Mouse (Mus musculus) activated CD4-positive, CD25-positive, alpha-beta regulatory T cell, adult 9 weeks (primary cell): ENCODE results near the gene Pnmal2. TPM values are rescaled to one million over a fixed set of nuclear protein-coding genes. Genes with fewer than 3 reads are reported as not detected.

Source experiments
- polyA plus RNA-seq: library from polyadenylated mRNA; unstranded; fragments of 100-300 nt; shearing (Covaris generic); gene quantifications from one replicate; pipeline ENCODE4 v1.2.1, GENCODE M21; 2017

The Pnmal2 gene
- polyA plus RNA-seq, result not detected

GRCm38 (mm10) chr7:16944061-16944807, at the start of gene Pnmal2:
Gene Pnmal2, plus strand, starts transcription at chr7:16944682.

GRCm38 (mm10) chr7:16906281-16906680, 38.2 kb upstream of the Pnmal2 start, which contains the start of gene Ptgir:
Gene Ptgir, plus strand, starts transcription at chr7:16906490.

GRCm38 (mm10) chr7:16924037-16924834, 20.2 kb upstream of the Pnmal2 start, which contains the start of gene Calm3:
Gene Calm3, minus strand, starts transcription at chr7:16924114.

GRCm38 (mm10) chr7:16959539-16960187, 15.2 kb downstream of the Pnmal2 start, which contains the start of gene Pnmal1:
Gene Pnmal1, plus strand, starts transcription at chr7:16959679.

GRCm38 (mm10) chr7:16982859-16983568, 38.5 kb downstream of the Pnmal2 start, which contains the start of gene Gm42372:
Gene Gm42372, plus strand, starts transcription at chr7:16983086.

GRCm38 (mm10) chr7:16992451-16992807, 47.9 kb downstream of the Pnmal2 start, which contains the start of gene Ccdc8:
Gene Ccdc8, plus strand, starts transcription at chr7:16992708.

Other genes with a start within 250 kb of the Pnmal2 start
- gene Ceacam9, start 222.8 kb upstream of the Pnmal2 start, polyA plus RNA-seq, result not detected
- 226 TPM for gene Ap2s1, start 206.3 kb upstream of the Pnmal2 start, polyA plus RNA-seq
- 91.9 TPM for gene Slc1a5, start 163.3 kb upstream of the Pnmal2 start, polyA plus RNA-seq
- gene Strn4, start 128.8 kb upstream of the Pnmal2 start, polyA plus RNA-seq, result 20.8 TPM
- 5.1 TPM for gene Fkrp, start 128.0 kb upstream of the Pnmal2 start, polyA plus RNA-seq
- 239 TPM for gene Prkd2, start 101.8 kb upstream of the Pnmal2 start, polyA plus RNA-seq
- not detected for gene Dact3, start 69.4 kb upstream of the Pnmal2 start, polyA plus RNA-seq
- not detected for gene Gng8, start 52.9 kb upstream of the Pnmal2 start, polyA plus RNA-seq
- 7.0 TPM for gene Ptgir, start 38.2 kb upstream of the Pnmal2 start, polyA plus RNA-seq
- gene Calm3, start 20.6 kb upstream of the Pnmal2 start, polyA plus RNA-seq, result 91.2 TPM
- 0.06 TPM for gene Pnmal1, start 15.0 kb downstream of the Pnmal2 start, polyA plus RNA-seq
- 4.5 TPM for gene Gm42372, start 38.4 kb downstream of the Pnmal2 start, polyA plus RNA-seq
- not detected for gene Ccdc8, start 48.0 kb downstream of the Pnmal2 start, polyA plus RNA-seq
- 118 TPM for gene Ppp5c, start 83.2 kb downstream of the Pnmal2 start, polyA plus RNA-seq
- 1.4 TPM for gene Hif3a, start 117.7 kb downstream of the Pnmal2 start, polyA plus RNA-seq
- 1.1 TPM for gene Psg16, start 129.4 kb downstream of the Pnmal2 start, polyA plus RNA-seq
- gene Ceacam3, start 205.6 kb downstream of the Pnmal2 start, polyA plus RNA-seq, result not detected